Mouse (Mus musculus): ENCODE results near the gene Olfr286.

DNA sequence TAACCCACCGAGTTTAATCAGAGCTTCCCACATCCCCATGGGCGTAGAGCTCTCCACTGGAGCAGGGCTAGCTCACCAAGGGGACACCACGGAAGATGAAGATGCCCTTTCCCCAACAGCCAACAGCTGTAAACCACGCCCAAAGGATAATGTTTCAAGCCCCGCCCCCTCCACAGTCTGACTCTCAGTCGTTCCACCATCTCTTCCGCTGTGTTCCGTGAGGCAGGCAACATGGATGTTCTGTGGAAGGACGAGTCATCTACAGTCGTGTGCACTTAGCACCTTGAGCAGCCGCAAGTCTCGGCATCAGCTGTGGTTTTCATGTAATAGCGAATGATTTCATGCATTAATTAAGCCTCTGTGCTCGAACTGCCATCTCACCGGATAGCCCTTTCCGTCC lies 8.6 kb downstream of the Olfr286 start:
- TF ChIP-seq POLR2A (IDR thresholded peaks at IDR 0.05; ENCODE audit: low read depth, low read length), result no peak
- no peak for TF ChIP-seq CTCF (IDR thresholded peaks at IDR 0.05; ENCODE audit: borderline replicate concordance, insufficient read depth, low read length)
